Mouse (Mus musculus): ENCODE measurements around the gene Opcml.

Gene Opcml

DNA sequence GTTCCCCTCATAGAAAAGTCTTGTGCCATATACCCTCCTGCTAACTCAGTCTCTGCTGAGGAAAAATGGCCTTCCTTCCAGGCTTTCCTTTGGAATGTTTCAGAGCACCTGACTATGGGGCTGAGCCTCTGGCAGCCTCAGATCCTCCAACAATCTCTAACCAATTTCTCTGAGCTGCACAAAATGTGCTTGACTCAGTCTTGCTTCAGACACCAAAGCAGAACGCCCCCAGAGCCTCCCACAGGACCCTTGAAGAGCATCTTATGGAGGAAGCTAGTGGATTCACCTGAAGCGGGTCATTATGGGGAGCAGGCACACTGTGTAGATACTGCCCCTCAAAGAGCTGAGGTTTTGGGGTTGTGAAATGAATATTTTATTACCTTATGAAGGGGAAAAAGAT lies 386.5 kb downstream of the Opcml start:
- DNase-seq = no peak

DNA sequence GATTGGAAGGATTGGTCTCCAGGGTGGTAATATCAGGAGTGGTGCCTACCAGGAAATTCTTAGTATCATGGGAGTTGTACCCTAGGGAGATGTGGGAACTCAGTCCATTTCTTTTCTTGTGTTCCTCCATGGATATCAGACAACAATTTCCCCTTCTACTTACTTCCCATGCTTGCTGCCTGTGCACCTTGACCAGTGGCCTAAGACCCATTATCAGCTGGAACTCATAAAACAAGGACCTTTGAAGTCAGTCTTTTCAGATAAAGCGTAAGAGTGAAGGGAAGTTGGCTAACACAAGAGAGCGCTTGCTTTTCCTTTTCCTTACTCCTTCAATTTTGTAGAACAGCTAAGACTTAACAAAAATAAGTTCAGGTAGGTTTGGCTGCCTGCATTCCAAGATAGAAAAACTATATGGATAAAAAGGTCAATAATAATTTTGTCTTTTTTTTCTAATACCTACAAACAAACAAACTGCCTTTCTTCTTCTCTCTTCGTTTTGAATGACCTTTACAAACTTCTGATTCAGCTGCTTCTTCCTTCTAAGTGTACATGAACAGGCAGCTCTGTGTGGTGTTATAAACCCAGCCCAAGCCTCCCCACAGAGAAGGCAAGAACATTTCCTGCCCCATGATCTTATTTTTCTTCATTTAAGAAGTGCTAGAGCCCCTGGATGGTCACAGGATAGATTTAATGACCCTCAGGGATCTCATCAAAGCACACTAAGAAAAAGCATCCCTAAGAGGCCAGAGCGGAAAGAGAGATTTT lies 387.7 kb downstream of the Opcml start:
- DNase-seq = no peak

- DNase-seq = no peak
Observed at GRCm38 (mm10) chr9:28181916-28182315, 391.3 kb downstream of the Opcml start.

- DNase-seq = no peak
Observed at GRCm38 (mm10) chr9:28190226-28190625, 399.7 kb downstream of the Opcml start.

DNA sequence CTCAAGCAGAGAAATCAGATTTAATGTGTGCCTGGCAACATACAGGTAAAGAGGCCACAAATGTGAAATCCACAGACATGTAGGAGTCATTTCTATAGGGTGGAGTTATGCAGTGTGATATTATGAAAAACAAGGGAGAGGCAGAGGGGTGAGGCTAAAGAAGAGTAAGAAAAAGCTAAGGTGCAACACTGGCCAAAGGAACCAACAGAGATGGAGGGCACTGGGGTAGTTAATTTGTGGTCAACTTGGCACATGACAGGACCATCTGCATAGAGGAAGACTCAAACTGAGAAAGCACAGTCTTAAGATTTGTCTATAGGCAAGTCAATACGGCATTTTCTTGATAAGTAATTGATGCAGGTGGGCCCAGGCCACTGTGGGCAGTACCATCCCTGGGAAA lies 400.2 kb downstream of the Opcml start:
- DNase-seq = no peak

DNA sequence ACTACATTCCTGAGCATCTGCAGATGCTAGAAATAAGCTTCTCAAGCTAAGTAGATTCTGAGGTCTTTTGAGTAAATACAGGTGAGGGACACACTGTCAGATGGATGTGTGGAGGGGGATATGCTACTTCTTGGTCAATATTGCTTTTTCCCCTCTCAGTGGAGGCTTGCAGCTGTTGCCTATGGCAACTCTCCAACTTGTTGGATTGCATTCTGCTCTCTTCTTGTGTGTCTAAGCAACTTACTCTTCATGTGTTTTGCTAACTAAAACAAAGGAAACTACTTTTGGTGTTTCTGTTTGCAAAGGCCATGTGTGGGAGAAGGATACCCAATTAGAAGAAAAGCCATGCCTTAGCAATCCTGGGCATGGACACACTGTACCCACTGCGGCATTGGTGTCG lies 406.0 kb downstream of the Opcml start:
- no peak for DNase-seq

- DNase-seq = no peak
Observed at GRCm38 (mm10) chr9:28197061-28197460, 406.5 kb downstream of the Opcml start.

DNA sequence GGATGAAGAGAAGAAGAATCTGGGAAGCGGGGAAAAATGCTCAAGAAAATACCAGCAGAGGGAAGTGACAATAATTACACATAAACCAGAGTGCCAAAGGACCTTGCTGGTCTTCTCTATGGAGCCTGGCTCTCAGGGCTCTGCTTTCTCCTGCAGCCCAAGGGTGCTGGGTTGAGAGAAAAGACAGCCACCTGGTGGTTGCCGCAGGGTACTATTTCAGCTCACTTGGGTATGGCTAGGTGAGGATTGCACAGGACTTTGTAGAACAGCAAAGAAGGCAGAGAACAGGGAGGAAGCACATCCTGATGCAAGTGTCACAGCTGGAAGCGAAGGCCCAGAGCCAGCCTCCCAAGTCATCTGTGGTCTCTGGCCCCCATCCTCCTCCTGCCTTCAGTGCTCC lies 407.1 kb downstream of the Opcml start:
- peak; percentile 77 to 84 for DNase-seq

GRCm38 (mm10) chr9:28198106-28198694 lies 407.6 kb downstream of the Opcml start:
- no peak for DNase-seq

- no peak for DNase-seq
Observed at GRCm38 (mm10) chr9:28207441-28207840, 416.9 kb downstream of the Opcml start.

DNA sequence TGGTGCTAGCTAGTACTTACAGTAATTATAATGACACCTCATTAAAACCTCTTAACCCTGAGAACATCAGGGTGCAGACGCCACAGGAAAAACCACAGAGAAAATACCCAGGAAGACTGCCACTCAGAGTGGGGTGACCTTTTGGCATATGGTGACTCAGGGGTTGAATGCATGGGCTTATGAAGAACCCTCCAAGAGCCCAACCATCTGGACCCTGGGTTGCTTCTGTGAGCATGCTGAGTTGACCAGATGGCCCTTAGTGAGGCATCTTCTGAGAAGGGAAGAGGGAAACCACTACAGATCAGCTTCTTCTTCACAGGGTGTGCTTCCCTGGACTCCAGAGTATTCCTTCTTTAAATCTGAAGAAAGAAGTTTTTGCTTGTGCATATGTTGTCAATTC lies 418.1 kb downstream of the Opcml start:
- DNase-seq = peak; percentile 84 to 88

DNA sequence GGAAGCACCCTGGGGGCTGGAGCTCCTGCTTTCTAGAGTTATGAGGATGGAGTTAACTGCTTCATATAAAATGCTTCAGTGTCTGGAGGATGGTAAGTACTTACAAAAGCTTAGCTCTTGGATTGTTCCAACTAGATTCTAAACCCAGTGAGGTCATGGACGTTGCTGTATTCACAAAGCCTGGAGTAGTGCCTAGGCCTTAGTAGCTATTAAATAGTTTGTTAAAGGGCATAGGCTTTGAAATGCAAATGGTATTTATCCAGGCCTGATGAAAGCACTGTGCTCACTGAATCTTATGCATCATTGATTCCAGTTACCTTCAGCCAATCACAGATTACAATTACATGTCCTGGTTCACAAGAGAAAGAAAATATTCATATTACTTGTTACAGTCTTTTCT lies 421.3 kb downstream of the Opcml start:
- DNase-seq = no peak

- no peak for DNase-seq
Observed at GRCm38 (mm10) chr9:28213893-28214292, 423.3 kb downstream of the Opcml start.

DNA sequence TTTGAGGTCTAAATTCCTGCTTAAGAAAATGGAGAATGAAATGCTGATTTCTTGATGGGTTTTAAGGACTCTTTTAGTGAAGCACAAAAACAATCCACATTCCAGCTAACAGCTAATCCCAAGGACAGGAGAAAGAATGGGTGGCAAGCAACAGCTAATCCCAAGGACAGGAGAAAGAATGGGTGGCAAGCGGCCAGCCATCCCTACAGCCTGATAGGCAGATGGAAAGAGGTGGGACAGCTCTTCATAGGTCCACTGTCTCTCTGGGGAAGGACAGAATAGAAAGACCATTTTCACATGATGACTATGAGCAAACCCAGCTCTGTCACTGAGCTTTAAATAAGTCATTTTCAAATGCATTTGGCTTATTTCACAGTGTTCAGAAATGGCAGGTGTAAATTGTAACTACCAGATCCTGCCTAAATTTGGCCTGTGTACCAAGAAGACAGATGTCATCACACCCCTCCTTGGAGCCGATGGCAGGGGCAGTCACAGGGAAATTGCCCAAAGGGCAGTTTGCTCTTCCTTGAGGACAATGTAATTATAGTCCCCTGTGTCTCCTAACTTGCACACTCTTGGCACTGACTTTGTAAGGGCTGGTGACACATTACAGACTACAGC lies 427.6 kb downstream of the Opcml start:
- DNase-seq = peak; percentile 40 to 79

DNA sequence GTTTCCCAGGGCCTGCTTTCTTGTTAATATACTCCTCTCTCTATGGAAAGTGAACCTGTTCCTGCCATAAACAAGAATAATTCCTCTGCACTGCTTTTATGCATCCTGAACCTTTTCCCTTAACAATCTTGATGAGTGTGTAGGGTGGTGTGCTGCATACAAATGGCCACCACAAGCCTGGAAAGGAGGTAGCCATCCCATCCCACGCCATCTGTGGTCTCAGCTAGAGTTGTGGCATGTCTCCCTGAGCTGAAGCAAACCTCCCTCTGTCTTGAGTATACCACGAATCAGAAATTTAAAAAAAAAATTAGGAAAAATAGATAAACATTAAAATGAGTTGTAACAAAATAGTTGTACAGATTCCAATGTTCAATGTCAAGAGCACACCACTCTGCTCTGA lies 432.2 kb downstream of the Opcml start:
- peak in 1 of 2 experiments; percentile 42 for DNase-seq

- DNase-seq = peak; percentile 59 to 60
Observed at GRCm38 (mm10) chr9:28225824-28226569, 435.4 kb downstream of the Opcml start.

DNA sequence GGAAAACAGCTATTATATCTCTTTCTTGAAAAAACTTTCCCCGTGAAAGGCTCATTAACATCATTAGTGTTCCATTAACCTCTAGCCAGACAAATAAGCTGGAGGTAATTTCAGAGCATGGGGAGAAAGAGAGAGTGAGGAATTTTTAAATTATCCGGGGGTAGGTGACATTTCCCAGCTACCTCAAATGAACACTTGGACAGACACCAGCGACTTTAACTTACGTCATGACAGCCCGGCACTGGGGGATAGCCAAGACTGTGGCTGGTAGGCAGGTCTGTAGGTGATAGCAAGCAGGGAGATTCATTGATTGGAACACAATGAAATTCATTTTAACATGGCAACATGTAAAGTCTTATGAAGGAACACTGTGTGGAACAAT lies 436.0 kb downstream of the Opcml start:
- DNase-seq = peak; percentile 37 to 58

- DNase-seq = no peak
Observed at GRCm38 (mm10) chr9:28238450-28238849, 447.9 kb downstream of the Opcml start.

DNA sequence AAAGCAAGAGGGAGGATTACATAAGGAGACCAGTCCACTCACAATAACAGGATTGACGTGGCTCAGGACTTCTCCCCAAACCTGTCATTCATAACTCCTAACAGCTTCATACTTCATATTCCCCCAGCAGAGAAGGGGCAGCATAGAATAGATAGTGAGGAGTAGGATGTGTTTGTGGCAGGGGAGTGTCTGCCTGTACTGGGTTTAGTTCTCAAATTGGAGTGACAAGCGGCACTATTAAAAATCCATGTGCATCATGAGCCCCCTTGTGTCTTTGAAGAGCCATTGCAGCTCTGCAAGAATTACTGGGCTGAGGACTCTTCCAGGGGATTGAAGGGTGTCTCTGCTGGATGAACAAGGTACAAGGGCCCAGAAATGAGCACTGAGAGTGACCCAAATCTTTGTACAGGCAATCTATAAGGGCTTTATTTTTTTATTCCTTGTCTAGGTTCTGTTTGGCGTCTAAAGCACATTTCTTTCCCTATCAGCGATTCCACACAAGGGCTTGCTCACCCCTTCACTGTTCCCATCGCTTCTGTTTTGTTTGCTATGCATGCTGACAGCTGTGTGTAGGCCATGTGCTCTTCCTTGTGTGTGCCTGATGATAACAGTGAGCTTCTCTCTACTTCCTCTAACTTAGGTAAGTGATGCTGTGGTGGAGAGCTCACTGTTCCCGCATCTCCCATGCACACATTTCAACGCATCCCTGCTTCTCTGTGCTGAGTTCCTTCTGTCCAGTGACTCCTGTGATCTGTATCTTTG lies 457.3 kb downstream of the Opcml start:
- DNase-seq = peak; percentile 49 to 60

DNA sequence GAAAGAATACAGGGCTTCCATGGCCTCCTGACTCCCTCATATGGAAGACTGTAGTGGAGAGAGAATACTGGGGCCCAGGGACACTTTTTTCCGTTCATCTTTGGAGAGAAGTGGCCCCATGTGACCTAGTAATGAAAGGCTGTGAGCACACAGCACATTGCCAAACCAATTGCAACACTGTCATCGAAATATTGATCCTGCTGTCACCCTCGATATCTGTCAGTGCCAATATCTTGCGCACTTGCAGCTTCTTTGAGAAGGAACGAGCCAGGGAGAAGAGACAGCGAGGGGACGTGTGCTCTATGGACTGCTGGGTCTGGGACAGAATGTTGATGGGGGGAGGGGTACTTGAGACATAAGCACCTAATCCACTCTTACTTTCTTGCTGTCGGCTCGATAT lies 460.8 kb downstream of the Opcml start:
- no peak for DNase-seq

DNA sequence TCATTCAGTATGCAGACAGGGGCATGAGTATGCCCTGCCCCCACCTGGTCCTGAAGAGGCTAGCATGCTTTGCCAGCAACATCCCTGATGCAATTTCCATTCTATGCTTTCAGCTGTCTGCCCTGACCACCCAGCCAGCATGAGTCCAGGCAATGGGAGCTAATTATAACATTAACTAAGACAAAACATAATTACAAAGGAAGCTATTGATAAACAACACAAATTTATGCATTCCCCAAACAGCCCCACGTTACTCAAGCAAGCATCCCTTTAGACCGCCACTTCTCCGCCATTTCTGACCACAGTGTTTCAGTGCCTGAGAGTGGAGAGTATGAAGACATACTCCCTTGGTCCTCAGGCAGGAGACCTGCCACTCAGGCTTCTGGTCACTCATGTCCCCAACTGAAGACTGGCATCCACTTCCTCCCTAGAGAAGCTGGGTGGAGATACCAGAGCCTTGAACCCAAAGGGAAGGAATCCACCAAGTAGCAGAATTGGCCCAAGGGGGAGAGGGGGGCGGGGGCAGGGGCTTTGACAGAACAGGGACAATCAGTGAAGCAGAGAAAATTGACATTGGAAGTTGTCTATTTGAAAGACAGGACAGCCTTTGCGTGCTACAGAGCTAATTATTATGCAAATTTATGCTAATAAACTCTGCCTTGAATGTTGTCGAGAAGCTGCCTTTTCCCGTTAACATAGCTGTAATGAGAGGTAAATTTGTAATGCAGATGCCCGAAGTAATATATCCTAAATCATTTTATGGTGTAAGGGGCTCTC lies 464.7 kb downstream of the Opcml start:
- DNase-seq = no peak

DNA sequence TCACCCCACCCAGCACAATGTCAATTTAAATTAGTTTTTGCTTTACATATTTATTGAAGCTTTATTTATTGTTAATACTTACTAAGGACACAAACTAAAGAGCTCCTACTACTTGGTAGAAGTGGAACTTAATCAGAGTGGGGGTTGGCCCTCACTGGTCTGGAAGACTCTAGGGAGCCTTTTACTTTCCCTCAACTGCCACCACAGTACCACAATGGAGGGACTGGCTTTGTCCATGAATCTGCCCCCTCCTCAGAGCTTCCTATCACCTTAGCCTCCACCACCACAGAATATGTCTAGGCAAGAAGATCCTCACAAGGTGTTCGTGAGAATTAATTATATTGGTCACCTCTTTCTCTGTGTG lies 465.3 kb downstream of the Opcml start:
- no peak for DNase-seq

Measured in cerebellum, postnatal 25 days (tissue).